Mouse (Mus musculus): ENCODE measurements around the gene Sftpd. TPM values are rescaled to one million over a fixed set of nuclear protein-coding genes. Genes with fewer than 3 reads are reported as not detected.

The Sftpd gene
- polyA plus RNA-seq, 1 experiment from 2014 or later, result not detected

DNA sequence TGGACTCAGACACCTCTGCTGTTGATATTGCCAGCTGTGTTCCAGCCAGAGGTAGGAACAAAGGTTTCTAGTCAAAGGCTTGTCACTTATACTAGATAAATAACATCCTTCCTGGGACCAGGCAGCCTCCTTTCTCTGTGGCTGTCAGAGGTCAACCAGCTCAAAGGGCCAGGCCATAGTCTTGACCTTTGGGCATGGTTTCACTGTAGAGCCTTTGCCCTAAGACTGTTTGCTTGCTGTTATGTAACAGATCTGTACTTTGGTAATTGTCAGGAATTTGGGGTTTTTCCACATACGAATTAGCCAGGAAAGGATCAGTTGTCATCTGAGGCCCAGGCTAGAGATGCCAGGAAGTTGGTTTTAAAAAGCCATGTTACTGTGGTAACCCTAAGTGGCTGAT, 24.2 kb downstream of the Sftpd start:
- Histone ChIP-seq H3K36me3 (ENCODE audit: control insufficient read depth, insufficient read depth, low read length) (no peaks in the 10 kb centered on the region), H3K27ac (ENCODE audit: low read depth, low read length) (no peak overlapping the region), H3K27me3 (ENCODE audit: control insufficient read depth, insufficient read depth, low read length) (no peaks in the 10 kb centered on the region), H3K4me3 (ENCODE audit: low read depth, low read length) (no peak overlapping the region), H3K4me1 (ENCODE audit: control insufficient read depth, insufficient read depth, low read length) (no peaks in the 10 kb centered on the region), H3K9me3 (replicated peaks; ENCODE audit: control insufficient read depth, low read length) (no peaks in the 10 kb centered on the region), H3K4me2 (no peak overlapping the region), H3K9ac (ENCODE audit: low read depth, low read length) (no peak overlapping the region)
- no peak for ATAC-seq (replicated peaks; ENCODE audit: insufficient number of reproducible peaks, low FRiP score, low TSS enrichment)
- whole genome bisulfite sequencing (ENCODE audit: insufficient replicate concordance), result 24% methylated on average over 1 of the region's 1 CpGs

DNA sequence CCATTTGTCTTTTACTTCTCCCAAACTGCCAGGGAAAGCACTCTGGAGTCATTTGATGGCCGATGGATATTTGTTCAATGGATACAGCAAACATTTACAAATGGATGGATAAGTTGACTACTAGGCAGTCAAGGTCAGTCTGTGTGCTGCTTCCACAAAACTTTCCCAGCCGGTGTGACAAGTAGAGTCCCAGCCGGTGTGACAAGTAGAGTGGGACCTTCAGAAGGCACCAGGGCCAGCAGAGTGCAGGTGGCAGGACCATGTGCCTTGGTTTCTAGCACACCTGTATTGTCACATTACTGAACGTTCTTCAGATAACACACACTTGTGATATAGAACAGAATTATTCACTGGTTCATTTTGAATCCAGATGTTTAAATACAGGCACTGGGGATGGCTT, 24.9 kb downstream of the Sftpd start:
- WGBS (ENCODE audit: insufficient replicate concordance), result 71% methylated on average over 4 of the region's 4 CpGs
- H3K4me2 ChIP-seq, result no peak overlapping the region
- no peaks in the 10 kb centered on the region for H3K27me3 ChIP-seq (ENCODE audit: control insufficient read depth, insufficient read depth, low read length)
- no peak overlapping the region for H3K27ac ChIP-seq (ENCODE audit: low read depth, low read length)
- no peak overlapping the region for H3K4me3 ChIP-seq (ENCODE audit: low read depth, low read length)
- no peak overlapping the region for H3K9ac ChIP-seq (ENCODE audit: low read depth, low read length)
- no peaks in the 10 kb centered on the region for H3K9me3 ChIP-seq (replicated peaks; ENCODE audit: control insufficient read depth, low read length)
- H3K4me1 ChIP-seq (ENCODE audit: control insufficient read depth, insufficient read depth, low read length), result no peaks in the 10 kb centered on the region
- ATAC-seq (replicated peaks; ENCODE audit: insufficient number of reproducible peaks, low FRiP score, low TSS enrichment), result no peak
- H3K36me3 ChIP-seq (ENCODE audit: control insufficient read depth, insufficient read depth, low read length), result no peaks in the 10 kb centered on the region

DNA sequence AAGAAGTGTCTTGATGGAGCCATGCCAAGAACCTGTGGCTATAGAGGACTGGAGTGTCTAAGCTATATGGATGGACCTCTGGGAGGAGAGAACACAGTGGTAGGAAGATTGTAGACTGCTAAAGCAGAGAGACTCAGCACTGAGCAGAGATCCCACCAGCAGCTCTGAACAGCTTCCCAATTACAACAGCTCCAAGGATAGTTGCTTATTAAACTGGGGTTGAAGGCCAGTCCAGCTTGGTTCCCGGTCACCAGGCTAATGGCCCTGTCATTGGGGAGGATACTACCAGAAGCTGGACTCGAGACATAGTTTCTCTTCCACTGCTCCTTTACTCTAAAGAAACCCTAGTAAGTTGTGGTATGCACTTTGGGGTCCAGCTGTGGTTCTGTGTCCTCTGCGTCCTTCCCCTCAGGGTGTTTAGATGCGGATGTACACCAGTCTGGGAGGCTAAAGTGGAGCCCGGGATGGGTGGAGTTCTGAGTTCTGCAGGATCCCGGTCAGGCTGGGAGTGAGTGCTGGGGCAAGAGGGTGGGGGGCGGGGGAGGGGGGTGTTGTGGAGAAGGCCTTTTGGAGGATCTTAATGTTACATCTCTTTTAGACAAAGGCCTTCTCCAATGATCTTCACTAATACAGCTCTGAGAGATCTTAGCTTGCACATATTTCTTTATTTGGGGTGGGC, 33.6 kb downstream of the Sftpd start, which contains the start of gene Mbl1:
Gene Mbl1, plus strand, starts transcription at position 239 of the 679 bp plus-strand sequence.
- no peak within 1 kb of the TSS for H3K27ac ChIP-seq (ENCODE audit: low read depth, low read length)
- ATAC-seq (replicated peaks; ENCODE audit: insufficient number of reproducible peaks, low FRiP score, low TSS enrichment), result no peak
- no peaks in the 10 kb centered on the region for H3K36me3 ChIP-seq (ENCODE audit: control insufficient read depth, insufficient read depth, low read length)
- H3K9ac ChIP-seq (ENCODE audit: low read depth, low read length), result no peak within 1 kb of the TSS
- H3K27me3 ChIP-seq (ENCODE audit: control insufficient read depth, insufficient read depth, low read length), result no peaks in the 10 kb centered on the region
- no peaks in the 10 kb centered on the region for H3K9me3 ChIP-seq (replicated peaks; ENCODE audit: control insufficient read depth, low read length)
- H3K4me1 ChIP-seq (ENCODE audit: control insufficient read depth, insufficient read depth, low read length), result no peaks in the 10 kb centered on the region
- 78% methylated on average over 7 of the region's 7 CpGs for WGBS (ENCODE audit: insufficient replicate concordance)
- no peak within 1 kb of the TSS for H3K4me3 ChIP-seq (ENCODE audit: low read depth, low read length)
- no peak within 1 kb of the TSS for H3K4me2 ChIP-seq

DNA sequence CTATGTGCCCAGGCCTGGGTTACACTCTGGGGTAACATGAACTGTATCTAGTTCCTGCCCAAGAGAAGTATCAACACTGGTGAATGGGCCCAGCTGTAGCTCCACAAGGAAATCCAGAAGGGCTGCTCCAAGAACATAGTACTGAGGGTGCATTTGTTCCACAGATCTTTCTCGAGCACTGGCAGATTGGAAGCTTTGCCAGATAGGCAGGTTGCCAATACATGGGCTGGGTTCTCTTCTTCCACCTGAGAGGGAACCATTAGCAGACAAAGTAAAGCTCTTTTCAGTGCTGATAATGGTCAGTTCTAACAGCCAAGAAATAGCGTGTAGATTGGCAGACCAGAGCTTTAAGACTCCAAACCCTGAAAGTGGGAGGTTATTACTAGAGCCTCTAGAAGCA, 37.6 kb downstream of the Sftpd start:
- Histone ChIP-seq H3K4me3 (ENCODE audit: low read depth, low read length) (no peak overlapping the region), H3K4me1 (ENCODE audit: control insufficient read depth, insufficient read depth, low read length) (no peaks in the 10 kb centered on the region), H3K27ac (ENCODE audit: low read depth, low read length) (no peak overlapping the region), H3K9me3 (replicated peaks; ENCODE audit: control insufficient read depth, low read length) (no peaks in the 10 kb centered on the region), H3K9ac (ENCODE audit: low read depth, low read length) (no peak overlapping the region), H3K36me3 (ENCODE audit: control insufficient read depth, insufficient read depth, low read length) (no peaks in the 10 kb centered on the region), H3K27me3 (ENCODE audit: control insufficient read depth, insufficient read depth, low read length) (no peaks in the 10 kb centered on the region), H3K4me2 (no peak overlapping the region)
- WGBS (ENCODE audit: insufficient replicate concordance), result 69% methylated on average over 2 of the region's 2 CpGs
- no peak for ATAC-seq (replicated peaks; ENCODE audit: insufficient number of reproducible peaks, low FRiP score, low TSS enrichment)

DNA sequence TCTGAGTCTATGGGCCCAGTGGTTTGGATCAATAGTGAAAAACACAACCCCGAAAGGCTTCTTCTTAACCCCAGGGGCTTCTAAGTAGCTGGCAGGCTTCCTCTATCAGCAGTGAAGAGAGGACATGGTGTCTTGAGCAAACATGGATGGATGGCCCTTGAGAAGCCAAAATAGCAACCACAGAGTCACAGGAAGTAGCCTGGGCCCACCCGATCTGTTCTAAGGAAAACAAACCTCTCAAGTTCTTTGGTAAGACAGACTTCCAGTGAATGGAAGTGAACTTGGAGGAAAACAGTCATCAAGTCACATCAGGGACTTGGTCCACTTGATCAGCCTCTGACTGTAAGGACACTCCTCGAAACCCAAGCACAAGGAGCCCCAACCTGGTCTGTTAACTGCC, 38.0 kb downstream of the Sftpd start:
- no peaks in the 10 kb centered on the region for H3K9me3 ChIP-seq (replicated peaks; ENCODE audit: control insufficient read depth, low read length)
- H3K4me3 ChIP-seq (ENCODE audit: low read depth, low read length), result no peak overlapping the region
- H3K36me3 ChIP-seq (ENCODE audit: control insufficient read depth, insufficient read depth, low read length), result no peaks in the 10 kb centered on the region
- 74% methylated on average over 3 of the region's 3 CpGs for WGBS (ENCODE audit: insufficient replicate concordance)
- no peak overlapping the region for H3K9ac ChIP-seq (ENCODE audit: low read depth, low read length)
- no peaks in the 10 kb centered on the region for H3K27me3 ChIP-seq (ENCODE audit: control insufficient read depth, insufficient read depth, low read length)
- H3K27ac ChIP-seq (ENCODE audit: low read depth, low read length), result no peak overlapping the region
- no peak for ATAC-seq (replicated peaks; ENCODE audit: insufficient number of reproducible peaks, low FRiP score, low TSS enrichment)
- no peak overlapping the region for H3K4me2 ChIP-seq
- H3K4me1 ChIP-seq (ENCODE audit: control insufficient read depth, insufficient read depth, low read length), result no peaks in the 10 kb centered on the region

DNA sequence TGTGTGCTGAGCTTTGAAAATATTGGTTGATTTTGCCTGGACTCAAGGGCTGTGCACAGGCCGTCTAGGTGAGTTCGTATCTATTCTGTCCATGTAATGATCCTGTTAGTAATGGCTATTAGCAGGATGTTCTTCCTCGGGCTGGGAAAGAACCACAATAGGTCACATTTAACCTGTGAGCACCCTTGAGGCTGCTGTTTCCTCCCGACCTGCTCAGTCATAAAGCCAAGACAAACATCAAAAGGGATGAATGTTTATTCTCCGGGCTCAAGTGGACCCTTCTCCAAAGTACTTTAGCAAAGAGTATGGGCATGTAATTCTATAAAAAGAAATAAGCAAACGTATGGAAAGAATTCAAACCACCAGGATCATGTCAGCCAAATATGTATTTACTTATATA, 38.9 kb downstream of the Sftpd start:
- Histone ChIP-seq H3K4me3 (ENCODE audit: low read depth, low read length) (no peak overlapping the region), H3K27me3 (ENCODE audit: control insufficient read depth, insufficient read depth, low read length) (no peaks in the 10 kb centered on the region), H3K4me1 (ENCODE audit: control insufficient read depth, insufficient read depth, low read length) (no peaks in the 10 kb centered on the region), H3K27ac (ENCODE audit: low read depth, low read length) (no peak overlapping the region), H3K9ac (ENCODE audit: low read depth, low read length) (no peak overlapping the region), H3K9me3 (replicated peaks; ENCODE audit: control insufficient read depth, low read length) (no peaks in the 10 kb centered on the region), H3K36me3 (ENCODE audit: control insufficient read depth, insufficient read depth, low read length) (no peaks in the 10 kb centered on the region), H3K4me2 (no peak overlapping the region)
- ATAC-seq (replicated peaks; ENCODE audit: insufficient number of reproducible peaks, low FRiP score, low TSS enrichment), result no peak
- 59% methylated on average over 6 of the region's 6 CpGs for WGBS (ENCODE audit: insufficient replicate concordance)

DNA sequence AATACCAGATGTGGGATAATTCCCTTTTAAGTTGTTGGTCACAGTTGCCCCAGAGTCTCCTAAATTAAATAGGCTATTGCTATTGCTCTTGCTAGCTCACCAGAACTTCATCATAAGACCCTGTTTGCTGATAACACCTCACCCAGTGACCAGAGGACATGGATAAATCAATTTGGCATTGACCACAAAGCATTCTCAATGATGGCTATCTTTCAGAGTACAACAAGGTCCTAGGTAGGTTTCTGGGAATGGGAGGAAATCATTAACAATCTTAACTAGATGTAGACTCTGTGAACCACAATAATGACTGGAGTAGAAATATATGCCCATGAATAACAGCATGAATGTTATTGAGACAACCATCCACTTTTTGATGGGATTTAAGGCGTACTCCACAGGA, 44.3 kb downstream of the Sftpd start:
- Histone ChIP-seq H3K27me3 (ENCODE audit: control insufficient read depth, insufficient read depth, low read length) (no peaks in the 10 kb centered on the region), H3K36me3 (ENCODE audit: control insufficient read depth, insufficient read depth, low read length) (no peaks in the 10 kb centered on the region), H3K27ac (ENCODE audit: low read depth, low read length) (no peak overlapping the region), H3K4me2 (no peak overlapping the region), H3K9me3 (replicated peaks; ENCODE audit: control insufficient read depth, low read length) (no peaks in the 10 kb centered on the region), H3K9ac (ENCODE audit: low read depth, low read length) (no peak overlapping the region), H3K4me1 (ENCODE audit: control insufficient read depth, insufficient read depth, low read length) (no peaks in the 10 kb centered on the region), H3K4me3 (ENCODE audit: low read depth, low read length) (no peak overlapping the region)
- ATAC-seq (replicated peaks; ENCODE audit: insufficient number of reproducible peaks, low FRiP score, low TSS enrichment), result no peak
- 68% methylated on average over 1 of the region's 1 CpGs for WGBS (ENCODE audit: insufficient replicate concordance)

DNA sequence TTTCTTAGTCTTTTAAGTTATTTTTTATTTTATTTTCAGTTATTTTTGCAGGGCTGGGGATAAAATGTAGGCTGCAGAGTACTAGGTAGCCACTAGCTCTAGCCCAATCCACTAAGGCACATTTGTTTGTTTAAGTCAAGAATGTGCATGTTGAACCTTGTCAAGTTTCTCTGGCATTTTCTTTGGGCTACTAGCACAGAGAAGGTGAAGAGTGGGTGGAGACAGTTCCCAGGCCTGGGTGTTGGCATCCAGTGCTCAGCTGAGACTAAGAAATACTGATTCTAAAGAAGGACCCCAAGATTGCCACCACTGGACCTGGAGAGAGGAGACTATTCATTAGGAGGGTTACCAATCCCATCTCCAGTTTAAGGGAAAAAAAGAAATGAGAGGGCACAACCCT, 47.9 kb downstream of the Sftpd start:
- Histone ChIP-seq H3K9me3 (replicated peaks; ENCODE audit: control insufficient read depth, low read length) (no peaks in the 10 kb centered on the region), H3K4me2 (no peak overlapping the region), H3K4me1 (ENCODE audit: control insufficient read depth, insufficient read depth, low read length) (no peaks in the 10 kb centered on the region), H3K9ac (ENCODE audit: low read depth, low read length) (no peak overlapping the region), H3K36me3 (ENCODE audit: control insufficient read depth, insufficient read depth, low read length) (no peaks in the 10 kb centered on the region), H3K27me3 (ENCODE audit: control insufficient read depth, insufficient read depth, low read length) (no peaks in the 10 kb centered on the region), H3K27ac (ENCODE audit: low read depth, low read length) (no peak overlapping the region), H3K4me3 (ENCODE audit: low read depth, low read length) (no peak overlapping the region)
- ATAC-seq (replicated peaks; ENCODE audit: insufficient number of reproducible peaks, low FRiP score, low TSS enrichment), result no peak

DNA sequence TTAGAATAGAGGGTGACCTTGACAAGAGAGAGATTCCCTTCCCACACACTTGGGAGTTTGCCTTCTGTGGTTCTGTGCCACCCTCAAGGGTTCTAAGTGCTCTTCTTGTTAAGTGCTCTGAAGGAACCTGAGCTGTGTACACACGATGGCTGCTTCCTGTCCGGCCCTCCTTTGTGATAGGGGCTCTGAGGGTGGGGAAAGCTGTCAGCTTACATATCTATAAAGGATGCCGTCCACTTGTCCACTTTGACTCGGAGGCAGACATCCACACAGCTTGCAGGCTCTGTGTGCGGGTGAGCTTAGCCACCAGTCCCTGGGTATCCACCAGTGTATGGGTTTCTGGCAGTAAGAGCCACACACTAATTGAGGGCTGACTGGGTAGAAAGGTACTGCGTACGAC, 53.4 kb downstream of the Sftpd start, which contains the start of gene Sftpa1:
Gene Sftpa1, plus strand, starts transcription at position 243 of the 400 bp plus-strand sequence.
- H3K4me1 ChIP-seq (ENCODE audit: control insufficient read depth, insufficient read depth, low read length), result 0 out of 2 replicates have a peak, but pooled peaks cover 3% of the 10 kb centered on the region
- H3K4me3 ChIP-seq (ENCODE audit: low read depth, low read length), result no peak within 1 kb of the TSS
- WGBS (ENCODE audit: insufficient replicate concordance), result 61% methylated on average over 7 of the region's 7 CpGs

More for the DNA sequence above, 53.4 kb downstream of the Sftpd start, which contains the start of gene Sftpa1:
- Histone ChIP-seq H3K9me3 (replicated peaks; ENCODE audit: control insufficient read depth, low read length) (no peaks in the 10 kb centered on the region), H3K27ac (ENCODE audit: low read depth, low read length) (no peak within 1 kb of the TSS), H3K27me3 (ENCODE audit: control insufficient read depth, insufficient read depth, low read length) (no peaks in the 10 kb centered on the region), H3K36me3 (ENCODE audit: control insufficient read depth, insufficient read depth, low read length) (no peaks in the 10 kb centered on the region), H3K4me2 (no peak within 1 kb of the TSS), H3K9ac (ENCODE audit: low read depth, low read length) (no peak within 1 kb of the TSS)
- ATAC-seq (replicated peaks; ENCODE audit: insufficient number of reproducible peaks, low FRiP score, low TSS enrichment), result no peak
